ENCODE assay signal across 19 mouse cellular contexts in the genomic region with DNA sequence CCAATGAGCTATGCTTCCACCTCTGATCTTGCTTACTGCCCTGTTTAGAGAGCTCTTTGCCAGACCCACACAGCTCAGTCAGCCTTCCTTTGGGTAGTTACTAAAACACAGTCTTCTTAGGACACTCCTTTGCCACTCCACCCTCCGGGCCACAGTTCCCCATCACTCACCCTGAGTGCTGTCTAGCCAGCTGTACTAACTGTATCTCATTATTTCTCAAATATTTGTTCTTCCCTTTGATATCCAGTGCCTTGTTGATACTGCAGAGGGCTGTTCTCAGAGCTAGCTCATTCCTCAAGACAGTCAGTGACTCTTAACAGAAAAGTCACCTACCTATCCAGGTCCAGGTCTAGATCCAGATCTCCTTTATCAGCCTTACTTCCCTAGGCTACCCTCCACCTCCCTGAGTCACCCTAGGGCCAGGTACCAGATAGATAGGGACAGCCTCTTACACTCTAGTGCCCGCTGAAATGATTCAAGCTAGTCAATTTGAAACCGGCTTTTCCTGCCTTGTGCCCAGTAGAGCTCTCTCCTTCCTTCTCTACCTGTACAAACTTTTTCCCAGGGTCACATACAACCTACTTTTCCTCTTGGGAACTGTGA.
DNase-seq lines count a peak whose midpoint lies in the region; ATAC-seq and TF ChIP-seq lines count a peak whose summit lies in the region.
"Had no signal": no experiment of that assay in that cellular context is flagged by ENCODE, and none has a peak within 500 bp of the region (broad histone marks: within the 10 kb centered on the region; RNA-seq: fewer than 3 reads in every experiment).

No protein-coding gene starts in this region.

- H3K4me1 ChIP-seq in lung, embryonic 15.5 days: peaks cover 15% of the 10 kb centered on the region
- H3K4me1 ChIP-seq in lung, adult 2 months (ENCODE audit: control insufficient read depth, insufficient read depth, low read length): peaks cover 5% of the 10 kb centered on the region; the same call in 1 of the 2 replicates
- H3K4me1 ChIP-seq in intestine, embryonic 16.5 days (ENCODE audit: control insufficient read depth, insufficient read depth, low read length): 0 out of 2 replicates have a peak, but pooled peaks cover 4% of the 10 kb centered on the region
- peaks cover 14% of the 10 kb centered on the region for H3K4me1 ChIP-seq in stomach, embryonic 16.5 days (ENCODE audit: control insufficient read depth, insufficient read depth, low read length)
- peaks cover 2% of the 10 kb centered on the region for H3K4me1 ChIP-seq in embryonic facial prominence, embryonic 10.5 days
- H3K4me1 ChIP-seq: forebrain, embryonic 15.5 days had no signal

- no peaks in the 10 kb centered on the region for H3K27me3 ChIP-seq in lung, embryonic 15.5 days
- H3K27me3 ChIP-seq in intestine, embryonic 16.5 days (replicated peaks; ENCODE audit: control insufficient read depth, insufficient read depth, low read length): no peaks in the 10 kb centered on the region
- no peaks in the 10 kb centered on the region for H3K27me3 ChIP-seq in stomach, embryonic 16.5 days (ENCODE audit: control insufficient read depth, insufficient read depth, low read length)
- no peaks in the 10 kb centered on the region for H3K27me3 ChIP-seq in embryonic facial prominence, embryonic 10.5 days (replicated peaks; ENCODE audit: low read depth, poor library complexity, severe bottlenecking)
- H3K27me3 ChIP-seq: embryonic facial prominence, embryonic 12.5 days; forebrain, embryonic 15.5 days; heart, embryonic 15.5 days had no signal

- no peak for TF ChIP-seq CTCF in lung, adult 2 months (IDR thresholded peaks at IDR 0.05; ENCODE audit: insufficient read depth, low read length)

- WGBS in lung, embryonic 15.5 days: 57% methylated on average over 3 of the region's 3 CpGs
- WGBS in lung, adult 2 months: 65% methylated on average over 3 of the region's 3 CpGs
- 64% methylated on average over 3 of the region's 3 CpGs for WGBS in intestine, embryonic 16.5 days
- 66% methylated on average over 3 of the region's 3 CpGs for WGBS in stomach, embryonic 16.5 days
- 94% methylated on average over 3 of the region's 3 CpGs for WGBS in embryonic facial prominence, embryonic 10.5 days

- peak; percentile 43; the same call in 1 of the 2 replicates for ATAC-seq in lung, embryonic 15.5 days (ENCODE audit: borderline replicate concordance, extremely low read depth, low FRiP score, low TSS enrichment)
- ATAC-seq in intestine, embryonic 16.5 days: peak; percentile 38
- peak; percentile 16; the same call in 1 of the 2 replicates for ATAC-seq in megakaryocyte-erythroid progenitor cell, adult 5-6 weeks (replicated peaks; ENCODE audit: low FRiP score, low TSS enrichment, poor library complexity, severe bottlenecking)
- ATAC-seq in stomach, embryonic 16.5 days (ENCODE audit: insufficient read depth, low FRiP score): peak; percentile 85
- ATAC-seq: forebrain, embryonic 15.5 days had no signal

- H3K4me2 ChIP-seq in lung, embryonic 15.5 days: no peak overlapping the region
- no peak overlapping the region for H3K4me2 ChIP-seq in intestine, embryonic 16.5 days (ENCODE audit: low read depth, low read length)
- no peak overlapping the region for H3K4me2 ChIP-seq in stomach, embryonic 16.5 days (ENCODE audit: low read depth, low read length)
- H3K4me2 ChIP-seq: embryonic facial prominence, embryonic 12.5 days; forebrain, embryonic 15.5 days; heart, embryonic 11.5 days; heart, embryonic 15.5 days; hindbrain, embryonic 14.5 days had no signal

- DNase-seq in lung, adult 2 months: no peak
- no peak for DNase-seq in cerebellum, postnatal 14 days
- DNase-seq in embryonic facial prominence, embryonic 10.5 days (ENCODE audit: low spot score): no peak
- DNase-seq: adrenal gland, adult 8-10 months; adrenal gland, postnatal 36 days; cerebellum, adult 2 months; embryo, embryonic 11 days; gastrocnemius, postnatal 14 days; heart, adult 2 months; heart, postnatal 14 days had no signal

- no peak overlapping the region for H3K4me3 ChIP-seq in lung, embryonic 15.5 days
- H3K4me3 ChIP-seq in lung, adult 2 months (replicated peaks; ENCODE audit: extremely low read depth, low read depth, low read length): no peak overlapping the region
- no peak overlapping the region for H3K4me3 ChIP-seq in intestine, embryonic 16.5 days (ENCODE audit: low read length)
- H3K4me3 ChIP-seq in stomach, embryonic 16.5 days (replicated peaks; ENCODE audit: low read length): no peak overlapping the region
- H3K4me3 ChIP-seq in embryonic facial prominence, embryonic 10.5 days: no peak overlapping the region
- H3K4me3 ChIP-seq: embryonic facial prominence, embryonic 12.5 days; forebrain, embryonic 15.5 days; heart, adult 2 months; heart, embryonic 15.5 days had no signal

- no peaks in the 10 kb centered on the region; the same call in 1 of the 2 replicates for H3K9me3 ChIP-seq in lung, embryonic 15.5 days
- H3K9me3 ChIP-seq in intestine, embryonic 16.5 days (ENCODE audit: control insufficient read depth, low read length): no peaks in the 10 kb centered on the region
- H3K9me3 ChIP-seq in stomach, embryonic 16.5 days (replicated peaks; ENCODE audit: control insufficient read depth, low read length): no peaks in the 10 kb centered on the region
- H3K9me3 ChIP-seq in embryonic facial prominence, embryonic 10.5 days: 0 out of 2 replicates have a peak, but pooled peaks cover 2% of the 10 kb centered on the region
- H3K9me3 ChIP-seq: forebrain, embryonic 15.5 days; heart, embryonic 15.5 days had no signal

- no peaks in the 10 kb centered on the region for H3K36me3 ChIP-seq in lung, embryonic 15.5 days
- H3K36me3 ChIP-seq in intestine, embryonic 16.5 days (ENCODE audit: control insufficient read depth, insufficient read depth, low read length): no peaks in the 10 kb centered on the region; the same call in 1 of the 2 replicates
- no peaks in the 10 kb centered on the region for H3K36me3 ChIP-seq in stomach, embryonic 16.5 days (ENCODE audit: control insufficient read depth, insufficient read depth, low read length)
- H3K36me3 ChIP-seq in embryonic facial prominence, embryonic 10.5 days (replicated peaks): no peaks in the 10 kb centered on the region; the same call in none of the 2 replicates
- H3K36me3 ChIP-seq: embryonic facial prominence, embryonic 12.5 days; forebrain, embryonic 15.5 days; heart, embryonic 15.5 days had no signal

- TF ChIP-seq POLR2A in lung, adult 2 months (IDR thresholded peaks at IDR 0.05; ENCODE audit: borderline replicate concordance, extremely low read depth, low read depth, low read length): no peak

- H3K27ac ChIP-seq in lung, embryonic 15.5 days: peak overlapping the region; percentile 25
- H3K27ac ChIP-seq in intestine, embryonic 16.5 days (ENCODE audit: low read length): no peak overlapping the region
- H3K27ac ChIP-seq in stomach, embryonic 16.5 days (ENCODE audit: low read length): peak overlapping the region; percentile 59
- no peak overlapping the region for H3K27ac ChIP-seq in embryonic facial prominence, embryonic 10.5 days (replicated peaks)
- H3K27ac ChIP-seq: embryonic facial prominence, embryonic 12.5 days; forebrain, embryonic 15.5 days; heart, adult 2 months; heart, embryonic 15.5 days; hindbrain, embryonic 14.5 days had no signal

- no peak overlapping the region for H3K9ac ChIP-seq in lung, embryonic 15.5 days
- H3K9ac ChIP-seq in intestine, embryonic 16.5 days (ENCODE audit: low read depth, low read length): no peak overlapping the region
- no peak overlapping the region for H3K9ac ChIP-seq in stomach, embryonic 16.5 days (ENCODE audit: low read length)
- H3K9ac ChIP-seq: embryonic facial prominence, embryonic 12.5 days; forebrain, embryonic 15.5 days; heart, embryonic 15.5 days; hindbrain, embryonic 14.5 days had no signal

Comparison
In these comparisons a context has a peak if more than half of its experiments do, and no peak if none do; other contexts are left out.
1. ATAC-seq: peak in every context shown above with its lines; median percentile 85 in stomach, embryonic 16.5 days; 43 in lung, embryonic 15.5 days; 38 in intestine, embryonic 16.5 days; 16 in megakaryocyte-erythroid progenitor cell, adult 5-6 weeks.
2. H3K27ac ChIP-seq: peak in lung, embryonic 15.5 days (single experiment) and stomach, embryonic 16.5 days (single experiment); none in intestine, embryonic 16.5 days (single experiment) and embryonic facial prominence, embryonic 10.5 days (single experiment).